Mouse (Mus musculus) liver, embryonic 14 days (tissue): ENCODE measurements around the gene Vmn1r15. TPM values are rescaled to one million over a fixed set of nuclear protein-coding genes. Genes with fewer than 3 reads are reported as not detected.

ENCODE experiments used
- polyA plus RNA-seq: library from polyadenylated mRNA; depleted of rRNA; stranded (reverse); fragments of >200 nt; gene quantifications from 2 replicates; pipeline ENCODE4 v1.2.3, GENCODE M21; 2012; rRNA removed

Vmn1r15 gene
- polyA plus RNA-seq, result not detected in 2 replicates

DNA sequence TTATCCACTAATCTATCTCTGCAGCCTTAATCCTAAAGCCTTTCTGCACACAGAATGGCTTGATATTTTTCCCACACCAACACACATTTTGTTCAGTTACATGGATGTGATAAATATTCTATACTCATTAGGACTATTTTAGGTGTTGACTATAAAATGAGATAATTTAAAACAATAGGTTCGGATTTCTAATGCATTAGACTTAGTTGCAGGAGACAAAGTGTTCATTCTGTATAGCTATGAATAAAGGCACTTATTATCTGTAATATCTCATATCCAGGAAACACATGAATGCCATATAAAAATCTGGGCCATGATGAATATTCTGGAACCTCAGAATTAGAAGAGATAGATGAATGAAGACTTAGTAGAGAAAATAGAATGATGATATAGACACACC is at the start of gene Vmn1r15:
TSS of gene Vmn1r15 (plus strand) at position 301 of the 400 bp plus-strand sequence.

DNA sequence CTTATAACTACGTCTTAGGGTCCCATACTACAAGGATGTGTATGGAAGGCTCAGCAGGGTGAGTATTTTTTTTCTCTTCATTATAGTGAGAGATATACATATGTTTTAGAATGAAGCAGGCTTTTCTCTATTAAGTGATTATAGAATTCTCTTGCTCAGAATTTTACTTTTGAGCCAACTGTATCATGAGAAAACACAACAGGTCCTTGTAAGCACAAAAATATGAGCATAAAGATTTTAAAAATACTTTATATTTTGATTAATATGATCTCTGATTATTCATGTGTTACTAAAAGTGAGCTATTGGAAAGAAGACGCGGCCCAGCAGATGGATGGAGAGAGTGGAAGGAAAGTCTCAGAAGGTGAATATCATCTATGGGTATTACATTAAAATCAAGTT is 26.4 kb upstream of the Vmn1r15 start, which contains the start of gene Vmn1r14:
TSS of gene Vmn1r14 (plus strand) at position 301 of the 400 bp plus-strand sequence.

Other genes with a start within 250 kb of the Vmn1r15 start
- gene Vmn1r7, start 232.6 kb upstream of the Vmn1r15 start, polyA plus RNA-seq, result not detected in 2 replicates
- gene Vmn1r8, start 225.7 kb upstream of the Vmn1r15 start, polyA plus RNA-seq, result not detected in 2 replicates
- not detected in 2 replicates for gene Vmn1r9, start 191.2 kb upstream of the Vmn1r15 start, polyA plus RNA-seq
- not detected in 2 replicates for gene Vmn1r10, start 148.5 kb upstream of the Vmn1r15 start, polyA plus RNA-seq
- gene Vmn1r11, start 124.5 kb upstream of the Vmn1r15 start, polyA plus RNA-seq, result not detected in 2 replicates
- gene Vmn1r12, start 101.0 kb upstream of the Vmn1r15 start, polyA plus RNA-seq, result not detected in 2 replicates
- not detected in 2 replicates for gene Vmn1r13, start 54.7 kb upstream of the Vmn1r15 start, polyA plus RNA-seq
- gene Vmn1r14, start 26.3 kb upstream of the Vmn1r15 start, polyA plus RNA-seq, result not detected in 2 replicates
- not detected in 2 replicates for gene Vmn1r16, start 71.5 kb downstream of the Vmn1r15 start, polyA plus RNA-seq
- gene Vmn1r17, start 105.8 kb downstream of the Vmn1r15 start, polyA plus RNA-seq, result not detected in 2 replicates
- gene Vmn1r18, start 137.8 kb downstream of the Vmn1r15 start, polyA plus RNA-seq, result not detected in 2 replicates
- gene Vmn1r19, start 145.8 kb downstream of the Vmn1r15 start, polyA plus RNA-seq, result not detected in 2 replicates
- gene Vmn1r20, start 171.0 kb downstream of the Vmn1r15 start, polyA plus RNA-seq, result not detected in 2 replicates